In the genomic region with DNA sequence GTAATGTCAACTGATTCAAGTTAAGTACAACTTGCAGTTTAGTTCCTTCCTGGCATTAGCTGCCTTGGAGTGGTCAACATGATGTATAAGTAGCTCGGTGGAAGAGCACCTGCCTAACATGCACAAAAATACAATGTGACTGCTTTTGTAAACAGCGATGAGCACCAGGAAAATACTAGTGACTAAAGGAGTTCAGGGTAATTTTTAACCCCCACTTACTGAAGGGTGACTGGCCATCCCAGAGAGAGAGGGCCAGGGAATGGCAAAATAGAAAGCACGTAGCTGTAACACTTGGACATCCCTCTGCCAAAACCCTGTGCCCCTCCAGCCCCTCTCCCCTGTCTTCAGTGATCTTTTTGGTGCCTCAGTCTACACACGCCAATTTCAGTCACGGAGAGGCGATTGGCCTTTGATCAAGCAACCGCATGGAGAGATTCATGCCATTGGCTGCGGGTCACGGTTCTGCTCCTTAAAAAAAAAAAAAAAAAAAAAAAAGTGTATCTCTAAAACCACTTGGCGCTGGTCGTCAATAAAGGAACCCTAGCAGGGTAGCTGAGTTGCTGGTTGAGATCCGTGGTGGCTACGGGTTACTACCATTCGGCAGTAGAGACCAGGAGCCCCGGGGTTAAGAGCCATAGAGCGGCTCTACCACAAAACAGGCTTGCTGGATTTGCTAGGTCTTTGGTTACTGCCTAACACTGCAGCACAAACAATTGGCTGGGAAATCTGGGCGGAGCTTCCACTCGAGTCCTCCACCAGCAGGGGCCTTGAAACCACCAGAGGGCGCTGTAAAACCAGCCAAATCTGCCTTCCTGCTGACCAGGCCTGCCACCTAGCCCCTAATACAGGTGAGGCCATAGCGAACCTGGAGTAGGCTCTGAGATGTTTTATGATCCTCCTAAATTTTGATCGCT, we compare ENCODE assay signal across 7 mouse cellular contexts. TPM values are rescaled to one million over a fixed set of nuclear protein-coding genes. Genes with fewer than 3 reads are reported as not detected.
DNase-seq lines count a peak whose midpoint lies in the region; ATAC-seq lines count a peak whose summit lies in the region.

No protein-coding gene starts in this region.

- H3K9ac ChIP-seq in embryonic facial prominence, embryonic 11.5 days (replicated peaks; ENCODE audit: low read length) = peak overlapping the region; percentile 22
- peak overlapping the region; percentile 49 for H3K9ac ChIP-seq in midbrain, embryonic 13.5 days (replicated peaks)

- H3K4me3 ChIP-seq in embryonic facial prominence, embryonic 11.5 days (ENCODE audit: low read depth, low read length) = peak overlapping the region; percentile 20; the same call in 1 of the 2 replicates
- peak overlapping the region; percentile 48 for H3K4me3 ChIP-seq in limb, embryonic 10.5 days
- H3K4me3 ChIP-seq in midbrain, embryonic 13.5 days (replicated peaks) = peak overlapping the region; percentile 38

- no peaks in the 10 kb centered on the region for H3K9me3 ChIP-seq in embryonic facial prominence, embryonic 11.5 days (replicated peaks; ENCODE audit: control insufficient read depth, low read length)
- H3K9me3 ChIP-seq in limb, embryonic 10.5 days (replicated peaks) = no peaks in the 10 kb centered on the region
- H3K9me3 ChIP-seq in midbrain, embryonic 13.5 days = no peaks in the 10 kb centered on the region

- H3K27me3 ChIP-seq in embryonic facial prominence, embryonic 11.5 days (ENCODE audit: control insufficient read depth, insufficient read depth, low read length) = no peaks in the 10 kb centered on the region
- H3K27me3 ChIP-seq in limb, embryonic 10.5 days (ENCODE audit: low read depth, poor library complexity, severe bottlenecking) = no peaks in the 10 kb centered on the region
- H3K27me3 ChIP-seq in midbrain, embryonic 13.5 days = no peaks in the 10 kb centered on the region

- DNase-seq in adrenal gland, postnatal 14 days = peak; percentile 97
- DNase-seq in embryonic facial prominence, embryonic 11.5 days (ENCODE audit: low spot score) = peak; percentile 97
- peak; percentile 96 for DNase-seq in kidney, adult 11 months
- DNase-seq in limb, embryonic 10.5 days (ENCODE audit: low spot score) = peak; percentile 97
- DNase-seq in spleen, adult 12 weeks (ENCODE audit: low spot score) = peak; percentile 76

- peak; percentile 88 for ATAC-seq in embryonic facial prominence, embryonic 11.5 days (replicated peaks; ENCODE audit: insufficient number of reproducible peaks, low FRiP score, low TSS enrichment, low read depth)
- ATAC-seq in granulocyte monocyte progenitor cell, adult 5-6 weeks (replicated peaks; ENCODE audit: poor library complexity, severe bottlenecking) = peak; percentile 83
- peak; percentile 87 for ATAC-seq in midbrain, embryonic 13.5 days

- H3K4me1 ChIP-seq in embryonic facial prominence, embryonic 11.5 days (ENCODE audit: control insufficient read depth, insufficient read depth, low read length) = no peaks in the 10 kb centered on the region
- H3K4me1 ChIP-seq in limb, embryonic 10.5 days = peaks cover 13% of the 10 kb centered on the region
- peaks cover 4% of the 10 kb centered on the region; the same call in 1 of the 2 replicates for H3K4me1 ChIP-seq in midbrain, embryonic 13.5 days (replicated peaks)

- peak overlapping the region; percentile 40 for H3K4me2 ChIP-seq in embryonic facial prominence, embryonic 11.5 days (ENCODE audit: low read depth, low read length)
- H3K4me2 ChIP-seq in midbrain, embryonic 13.5 days (replicated peaks) = peak overlapping the region; percentile 59

- WGBS in embryonic facial prominence, embryonic 11.5 days = 11% methylated on average over 21 of the region's 21 CpGs
- WGBS in limb, embryonic 10.5 days = 11% methylated on average over 21 of the region's 21 CpGs
- WGBS in midbrain, embryonic 13.5 days = 10% methylated on average over 21 of the region's 21 CpGs

- H3K27ac ChIP-seq in embryonic facial prominence, embryonic 11.5 days (replicated peaks; ENCODE audit: low read depth, low read length) = no peak overlapping the region
- H3K27ac ChIP-seq in limb, embryonic 10.5 days = peak overlapping the region; percentile 74
- H3K27ac ChIP-seq in midbrain, embryonic 13.5 days = peak overlapping the region; percentile 67; the same call in 1 of the 2 replicates

- H3K36me3 ChIP-seq in embryonic facial prominence, embryonic 11.5 days (replicated peaks; ENCODE audit: control insufficient read depth, insufficient read depth, low read depth, low read length) = no peaks in the 10 kb centered on the region
- no peaks in the 10 kb centered on the region for H3K36me3 ChIP-seq in limb, embryonic 10.5 days
- no peaks in the 10 kb centered on the region for H3K36me3 ChIP-seq in midbrain, embryonic 13.5 days

RNA-seq across cellular contexts. Expression of a gene that starts 5.1 kb away (rescaled TPM):
- total RNA-seq in adrenal gland, postnatal 14 days (2021) = 107 TPM in 2 replicates
- polyA plus RNA-seq in embryonic facial prominence, embryonic 11.5 days (2014; fragmentation: Nextera tagmentation; extraction: Ambion mirVana) = 244 and 245 TPM in 2 replicates
- 88.8 and 122 TPM in 2 replicates for total RNA-seq in granulocyte monocyte progenitor cell, adult 5-6 weeks (2014; fragmentation: Nextera tagmentation)
- 160 and 161 TPM in 2 replicates for total RNA-seq in granulocyte monocyte progenitor cell, adult 5-6 weeks (2017)
- 220 and 233 TPM in 2 replicates for polyA plus RNA-seq in limb, embryonic 10.5 days (2016; fragmentation: Nextera tagmentation; extraction: Ambion mirVana)
- 188 and 201 TPM in 2 replicates for polyA plus RNA-seq in midbrain, embryonic 13.5 days (2015; fragmentation: Nextera tagmentation; extraction: Ambion mirVana)

RNA-seq across cellular contexts. Expression of a gene that starts 13.4 kb away (rescaled TPM):
- 0.23 and 3.4 TPM in 2 replicates for total RNA-seq in adrenal gland, postnatal 14 days (2021)
- polyA plus RNA-seq in embryonic facial prominence, embryonic 11.5 days (2014; fragmentation: Nextera tagmentation; extraction: Ambion mirVana) = 0.25 and 0.40 TPM in 2 replicates
- not detected in 2 replicates for total RNA-seq in granulocyte monocyte progenitor cell, adult 5-6 weeks (2014; fragmentation: Nextera tagmentation)
- not detected in 2 replicates for total RNA-seq in granulocyte monocyte progenitor cell, adult 5-6 weeks (2017)
- 0.19 and 0.28 TPM in 2 replicates for polyA plus RNA-seq in limb, embryonic 10.5 days (2016; fragmentation: Nextera tagmentation; extraction: Ambion mirVana)
- polyA plus RNA-seq in midbrain, embryonic 13.5 days (2015; fragmentation: Nextera tagmentation; extraction: Ambion mirVana) = 2.3 and 2.5 TPM in 2 replicates

RNA-seq across cellular contexts. Expression of a gene that starts 42.5 kb away (rescaled TPM):
- not detected in 2 replicates for total RNA-seq in adrenal gland, postnatal 14 days (2021)
- polyA plus RNA-seq in embryonic facial prominence, embryonic 11.5 days (2014; fragmentation: Nextera tagmentation; extraction: Ambion mirVana) = not detected in 2 replicates
- not detected in 2 replicates for total RNA-seq in granulocyte monocyte progenitor cell, adult 5-6 weeks (2014; fragmentation: Nextera tagmentation)
- not detected in 2 replicates for total RNA-seq in granulocyte monocyte progenitor cell, adult 5-6 weeks (2017)
- not detected in 2 replicates for polyA plus RNA-seq in limb, embryonic 10.5 days (2016; fragmentation: Nextera tagmentation; extraction: Ambion mirVana)
- 0.27 TPM in 1 of 2 replicates, not detected in the other for polyA plus RNA-seq in midbrain, embryonic 13.5 days (2015; fragmentation: Nextera tagmentation; extraction: Ambion mirVana)

RNA-seq across cellular contexts. Expression of a gene that starts 52.7 kb away (rescaled TPM):
- total RNA-seq in adrenal gland, postnatal 14 days (2021) = not detected in 2 replicates
- polyA plus RNA-seq in embryonic facial prominence, embryonic 11.5 days (2014; fragmentation: Nextera tagmentation; extraction: Ambion mirVana) = 0.10 TPM in 1 of 2 replicates, not detected in the other
- not detected in 2 replicates for total RNA-seq in granulocyte monocyte progenitor cell, adult 5-6 weeks (2014; fragmentation: Nextera tagmentation)
- not detected in 2 replicates for total RNA-seq in granulocyte monocyte progenitor cell, adult 5-6 weeks (2017)
- polyA plus RNA-seq in limb, embryonic 10.5 days (2016; fragmentation: Nextera tagmentation; extraction: Ambion mirVana) = 0.28 and 0.50 TPM in 2 replicates
- 0.15 and 0.28 TPM in 2 replicates for polyA plus RNA-seq in midbrain, embryonic 13.5 days (2015; fragmentation: Nextera tagmentation; extraction: Ambion mirVana)
